In genomic region chr6:48086471-48086878, GRCm38 (mm10) we compare ENCODE assay signal across 8 mouse cellular contexts. TPM values are rescaled to one million over a fixed set of nuclear protein-coding genes. Genes with fewer than 3 reads are reported as not detected.
DNase-seq lines count a peak whose midpoint lies in the region; ATAC-seq and TF ChIP-seq lines count a peak whose summit lies in the region.

Zfp746 (minus strand) TSS chr6:48086593.

- no peak for TF ChIP-seq EP300 in heart, adult 2 months (IDR thresholded peaks at IDR 0.05; ENCODE audit: insufficient read depth, low read depth, low read length)

- peak; percentile 86 for ATAC-seq in embryonic facial prominence, embryonic 13.5 days (ENCODE audit: insufficient number of reproducible peaks, insufficient read depth, low FRiP score, low TSS enrichment, low read depth)
- ATAC-seq in limb, embryonic 13.5 days (ENCODE audit: low FRiP score, low read depth), result peak; percentile 89
- ATAC-seq in midbrain, embryonic 16.5 days, result peak; percentile 94

- peak; percentile 84 for DNase-seq in 3134 (ENCODE audit: extremely low read depth, insufficient read length, low spot score)
- peak; percentile 95 to 97 for DNase-seq in adrenal gland, postnatal 36 days
- peak; percentile 95 to 98 for DNase-seq in heart, adult 2 months
- DNase-seq in kidney, adult 8-10 months, result peak; percentile 86 to 91
- DNase-seq in spleen, postnatal 10 days (ENCODE audit: low spot score in 2 of 2), result peak; percentile 97 to 98

- peak within 1 kb of the TSS; percentile 99 for H3K9ac ChIP-seq in embryonic facial prominence, embryonic 13.5 days
- peak within 1 kb of the TSS; percentile 93 for H3K9ac ChIP-seq in heart, adult 2 months (ENCODE audit: low read depth, low read length)
- H3K9ac ChIP-seq in limb, embryonic 13.5 days, result peak within 1 kb of the TSS; percentile 98
- peak within 1 kb of the TSS; percentile 95 for H3K9ac ChIP-seq in midbrain, embryonic 16.5 days (ENCODE audit: low read depth, low read length)

- H3K36me3 ChIP-seq in embryonic facial prominence, embryonic 13.5 days, result peaks cover 26% of the 10 kb centered on the region
- H3K36me3 ChIP-seq in heart, adult 2 months (ENCODE audit: control insufficient read depth, insufficient read depth, low read length), result no peaks in the 10 kb centered on the region
- H3K36me3 ChIP-seq in limb, embryonic 13.5 days, result peaks cover 30% of the 10 kb centered on the region
- peaks cover 14% of the 10 kb centered on the region for H3K36me3 ChIP-seq in midbrain, embryonic 16.5 days (ENCODE audit: control insufficient read depth, insufficient read depth, low read length)

- peak; percentile 88 for TF ChIP-seq CTCF in heart, adult 2 months (IDR thresholded peaks at IDR 0.05)

- H3K27me3 ChIP-seq in embryonic facial prominence, embryonic 13.5 days, result no peaks in the 10 kb centered on the region
- no peaks in the 10 kb centered on the region for H3K27me3 ChIP-seq in heart, adult 2 months (ENCODE audit: control insufficient read depth, insufficient read depth, low read length)
- no peaks in the 10 kb centered on the region for H3K27me3 ChIP-seq in limb, embryonic 13.5 days
- no peaks in the 10 kb centered on the region for H3K27me3 ChIP-seq in midbrain, embryonic 16.5 days (ENCODE audit: control insufficient read depth, insufficient read depth, low read depth, low read length)

- H3K9me3 ChIP-seq in embryonic facial prominence, embryonic 13.5 days, result no peaks in the 10 kb centered on the region
- H3K9me3 ChIP-seq in limb, embryonic 13.5 days, result no peaks in the 10 kb centered on the region
- no peaks in the 10 kb centered on the region for H3K9me3 ChIP-seq in midbrain, embryonic 16.5 days (replicated peaks; ENCODE audit: control insufficient read depth, low read length, poor library complexity, severe bottlenecking)

- peaks cover 13% of the 10 kb centered on the region for H3K4me1 ChIP-seq in embryonic facial prominence, embryonic 13.5 days
- H3K4me1 ChIP-seq in heart, adult 2 months (ENCODE audit: control insufficient read depth, insufficient read depth, low read length), result peaks cover 7% of the 10 kb centered on the region
- peaks cover 9% of the 10 kb centered on the region for H3K4me1 ChIP-seq in limb, embryonic 13.5 days
- peaks cover 10% of the 10 kb centered on the region for H3K4me1 ChIP-seq in midbrain, embryonic 16.5 days (ENCODE audit: control insufficient read depth, insufficient read depth, low read length)

- H3K4me3 ChIP-seq in embryonic facial prominence, embryonic 13.5 days, result peak within 1 kb of the TSS; percentile 88
- peak within 1 kb of the TSS; percentile 78 for H3K4me3 ChIP-seq in heart, adult 2 months
- H3K4me3 ChIP-seq in limb, embryonic 13.5 days, result peak within 1 kb of the TSS; percentile 93
- H3K4me3 ChIP-seq in midbrain, embryonic 16.5 days (ENCODE audit: low read depth, low read length), result peak within 1 kb of the TSS; percentile 81

- under 1% methylated on average over 31 of the region's 53 CpGs for WGBS in embryonic facial prominence, embryonic 13.5 days
- WGBS in heart, adult 2 months, result 1% methylated on average over 53 of the region's 53 CpGs
- WGBS in limb, embryonic 13.5 days, result 2% methylated on average over 53 of the region's 53 CpGs
- WGBS in midbrain, embryonic 16.5 days, result under 1% methylated on average over 50 of the region's 53 CpGs

- intact Hi-C loops in heart, adult 2 months (cut with DNase I), result loop anchor here (1.0 to 10.0 kb wide), 2 partner anchors 209 to 252 kb away; partner anchors contain the start of genes Zfp282, Zfp398 and Zfp786

- H3K4me2 ChIP-seq in embryonic facial prominence, embryonic 13.5 days, result peak within 1 kb of the TSS; percentile 86
- H3K4me2 ChIP-seq in limb, embryonic 13.5 days (replicated peaks), result peak within 1 kb of the TSS; percentile 81
- peak within 1 kb of the TSS; percentile 79 for H3K4me2 ChIP-seq in midbrain, embryonic 16.5 days (ENCODE audit: low read length)

- H3K27ac ChIP-seq in embryonic facial prominence, embryonic 13.5 days, result peak within 1 kb of the TSS; percentile 92
- peak within 1 kb of the TSS; percentile 85 for H3K27ac ChIP-seq in heart, adult 2 months
- H3K27ac ChIP-seq in limb, embryonic 13.5 days, result peak within 1 kb of the TSS; percentile 88
- peak within 1 kb of the TSS; percentile 89 for H3K27ac ChIP-seq in midbrain, embryonic 16.5 days (ENCODE audit: low read length)

- peak; percentile 43; the same call in 1 of the 2 replicates for TF ChIP-seq POLR2A in heart, adult 2 months (IDR thresholded peaks at IDR 0.05; ENCODE audit: insufficient read depth, low read depth, low read length)

- no peaks in the 10 kb centered on the region; the same call in 1 of the 2 replicates for H3K79me2 ChIP-seq in heart, adult 2 months (replicated peaks; ENCODE audit: control insufficient read depth, insufficient read depth, low read length)

RNA-seq across cellular contexts. Expression of gene Zfp746, which starts in this region (rescaled TPM):
- 10 to 100 TPM; 22.4 to 24.5 TPM for total RNA-seq in adrenal gland, postnatal 36 days (2021)
- 23.5 and 27.1 TPM in 2 replicates for polyA plus RNA-seq in embryonic facial prominence, embryonic 13.5 days (2015; fragmentation: Nextera tagmentation; extraction: Ambion mirVana)
- total RNA-seq in heart, adult 2 months (2021), result 1 to 10 TPM; 9.5 to 9.8 TPM
- polyA plus RNA-seq in heart, adult 2 months (2012; rRNA removed), result 8.7 and 10.2 TPM in 2 replicates
- polyA plus RNA-seq in limb, embryonic 13.5 days (2015; fragmentation: Nextera tagmentation; extraction: Ambion mirVana), result 19.5 and 21.9 TPM in 2 replicates
- polyA plus RNA-seq in midbrain, embryonic 16.5 days (2015; fragmentation: Nextera tagmentation; extraction: Ambion mirVana), result 16.9 and 18.0 TPM in 2 replicates

Comparison
In these comparisons a context has a peak if more than half of its experiments do, and no peak if none do; other contexts are left out.
1. Peak in every context shown above with its lines: DNase-seq, ATAC-seq, H3K4me3 ChIP-seq and H3K27ac ChIP-seq.